Mouse (Mus musculus): ENCODE results near the gene C1ql4. TPM values are rescaled to one million over a fixed set of nuclear protein-coding genes. Genes with fewer than 3 reads are reported as not detected.

Gene C1ql4
- polyA plus RNA-seq, 1 experiment from 2014 or later = 0.41 TPM

GRCm38 (mm10) chr15:99097840-99098492 lies 10.3 kb upstream of the C1ql4 start:
- Histone ChIP-seq H3K27ac (replicated peaks in 1 of 2; ENCODE audit: control insufficient read depth in 1 of 2, insufficient read depth in 1 of 2, low read depth in 2 of 2, low read length in 2 of 2) (no peak overlapping the region), H3K4me2 (ENCODE audit: low read length) (peak overlapping the region; percentile 82), H3K9ac (ENCODE audit: low read length) (peak overlapping the region; percentile 66), H3K27me3 (ENCODE audit: control insufficient read depth, insufficient read depth, low read length) (peaks cover 57% of the 10 kb centered on the region), H3K4me3 (ENCODE audit: control insufficient read depth in 1 of 2, insufficient read depth in 1 of 2, low read depth in 1 of 2, low read length in 2 of 2) (peak overlapping the region; percentile 30 to 46), H3K4me1 (ENCODE audit: control insufficient read depth in 2 of 2, insufficient read depth in 2 of 2, low read length in 2 of 2) (peaks cover 13 to 37% of the 10 kb centered on the region in 2 experiments), H3K9me3 (ENCODE audit: control insufficient read depth, low read length) (no peaks in the 10 kb centered on the region), H3K36me3 (ENCODE audit: control insufficient read depth, insufficient read depth, low read length) (no peaks in the 10 kb centered on the region)
- WGBS = under 1% methylated on average over 39 of the region's 39 CpGs
- ATAC-seq (ENCODE audit: insufficient number of reproducible peaks, insufficient read depth, low FRiP score, low read depth) = no peak

DNA sequence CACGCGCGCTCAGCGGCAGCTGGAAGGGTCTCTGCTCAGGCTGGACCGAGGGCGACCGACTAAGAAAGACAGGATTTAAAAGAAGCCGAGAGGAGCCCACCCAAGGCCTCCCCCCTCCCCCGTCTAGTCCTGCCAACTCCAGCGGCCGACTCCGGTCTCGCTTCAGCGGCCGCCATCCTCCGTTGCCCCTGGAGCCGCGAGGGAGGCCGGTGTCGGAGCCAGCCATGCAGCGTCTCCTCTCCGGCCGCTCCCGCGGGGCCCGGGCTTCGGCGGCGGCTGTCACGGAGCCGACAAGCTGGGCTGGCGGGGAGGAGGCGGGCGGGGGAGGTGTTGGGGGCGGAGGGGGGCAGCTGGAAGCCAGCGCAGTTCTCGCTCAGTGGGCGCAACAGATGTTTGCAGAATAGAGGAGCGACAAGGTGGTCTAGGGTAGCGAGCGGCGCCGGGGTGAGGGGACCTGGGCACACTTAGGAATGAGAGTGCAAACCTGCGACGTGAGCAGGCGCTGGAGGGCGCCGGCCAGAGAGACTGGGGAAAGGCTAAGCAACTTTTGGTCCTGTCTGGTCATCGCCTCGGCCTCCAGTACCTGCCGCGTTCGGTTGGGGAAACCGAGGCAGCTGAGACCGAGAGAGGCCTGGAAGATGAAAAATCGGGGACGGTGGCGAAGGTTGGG lies 9.3 kb upstream of the C1ql4 start:
- WGBS = under 1% methylated on average over 49 of the region's 58 CpGs
- Histone ChIP-seq H3K9ac (ENCODE audit: low read length) (peak overlapping the region; percentile 55), H3K4me1 (ENCODE audit: control insufficient read depth in 2 of 2, insufficient read depth in 2 of 2, low read length in 2 of 2) (peaks cover 13 to 37% of the 10 kb centered on the region in 2 experiments), H3K9me3 (ENCODE audit: control insufficient read depth, low read length) (no peaks in the 10 kb centered on the region), H3K36me3 (ENCODE audit: control insufficient read depth, insufficient read depth, low read length) (no peaks in the 10 kb centered on the region), H3K4me2 (ENCODE audit: low read length) (peak overlapping the region; percentile 82), H3K27me3 (ENCODE audit: control insufficient read depth, insufficient read depth, low read length) (peaks cover 67% of the 10 kb centered on the region), H3K4me3 (ENCODE audit: control insufficient read depth in 1 of 2, insufficient read depth in 1 of 2, low read depth in 1 of 2, low read length in 2 of 2) (peak overlapping the region; percentile 33 to 46), H3K27ac (replicated peaks in 1 of 2; ENCODE audit: control insufficient read depth in 1 of 2, insufficient read depth in 1 of 2, low read depth in 2 of 2, low read length in 2 of 2) (no peak overlapping the region)
- no peak for ATAC-seq (ENCODE audit: insufficient number of reproducible peaks, insufficient read depth, low FRiP score, low read depth)

GRCm38 (mm10) chr15:99096061-99096793 lies 8.6 kb upstream of the C1ql4 start:
- H3K9me3 ChIP-seq (ENCODE audit: control insufficient read depth, low read length) = no peaks in the 10 kb centered on the region
- H3K4me2 ChIP-seq (ENCODE audit: low read length) = peak overlapping the region; percentile 82
- H3K36me3 ChIP-seq (ENCODE audit: control insufficient read depth, insufficient read depth, low read length) = no peaks in the 10 kb centered on the region
- peak overlapping the region; percentile 55; the same call in 1 of the 2 replicates for H3K9ac ChIP-seq (ENCODE audit: low read length)
- H3K27me3 ChIP-seq (ENCODE audit: control insufficient read depth, insufficient read depth, low read length) = peaks cover 75% of the 10 kb centered on the region
- H3K4me3 ChIP-seq (ENCODE audit: control insufficient read depth in 1 of 2, insufficient read depth in 1 of 2, low read depth in 1 of 2, low read length in 2 of 2) = peak overlapping the region; percentile 33 to 46
- no peak for ATAC-seq (ENCODE audit: insufficient number of reproducible peaks, insufficient read depth, low FRiP score, low read depth)
- peaks cover 13 to 37% of the 10 kb centered on the region in 2 experiments for H3K4me1 ChIP-seq (ENCODE audit: control insufficient read depth in 2 of 2, insufficient read depth in 2 of 2, low read length in 2 of 2)
- H3K27ac ChIP-seq (replicated peaks in 1 of 2; ENCODE audit: control insufficient read depth in 1 of 2, insufficient read depth in 1 of 2, low read depth in 2 of 2, low read length in 2 of 2) = no peak overlapping the region
- WGBS = 6% methylated on average over 24 of the region's 24 CpGs

GRCm38 (mm10) chr15:99095356-99095755 lies 7.7 kb upstream of the C1ql4 start:
- Histone ChIP-seq H3K4me2 (ENCODE audit: low read length) (no peak overlapping the region), H3K4me1 (ENCODE audit: control insufficient read depth in 2 of 2, insufficient read depth in 2 of 2, low read length in 2 of 2) (peaks cover 13 to 37% of the 10 kb centered on the region in 2 experiments), H3K36me3 (ENCODE audit: control insufficient read depth, insufficient read depth, low read length) (no peaks in the 10 kb centered on the region), H3K27ac (replicated peaks in 1 of 2; ENCODE audit: control insufficient read depth in 1 of 2, insufficient read depth in 1 of 2, low read depth in 2 of 2, low read length in 2 of 2) (no peak overlapping the region), H3K27me3 (ENCODE audit: control insufficient read depth, insufficient read depth, low read length) (peaks cover 83% of the 10 kb centered on the region), H3K9ac (ENCODE audit: low read length) (no peak overlapping the region), H3K9me3 (ENCODE audit: control insufficient read depth, low read length) (no peaks in the 10 kb centered on the region), H3K4me3 (ENCODE audit: control insufficient read depth in 1 of 2, insufficient read depth in 1 of 2, low read depth in 1 of 2, low read length in 2 of 2) (no peak overlapping the region)
- 11% methylated on average over 6 of the region's 6 CpGs for WGBS
- no peak for ATAC-seq (ENCODE audit: insufficient number of reproducible peaks, insufficient read depth, low FRiP score, low read depth)

GRCm38 (mm10) chr15:99094631-99095270 lies 7.1 kb upstream of the C1ql4 start:
- H3K4me1 ChIP-seq (ENCODE audit: control insufficient read depth in 2 of 2, insufficient read depth in 2 of 2, low read length in 2 of 2) = peaks cover 13 to 37% of the 10 kb centered on the region in 2 experiments
- H3K9ac ChIP-seq (ENCODE audit: low read length) = no peak overlapping the region
- no peak for ATAC-seq (ENCODE audit: insufficient number of reproducible peaks, insufficient read depth, low FRiP score, low read depth)
- no peaks in the 10 kb centered on the region for H3K36me3 ChIP-seq (ENCODE audit: control insufficient read depth, insufficient read depth, low read length)
- H3K4me3 ChIP-seq (ENCODE audit: control insufficient read depth in 1 of 2, insufficient read depth in 1 of 2, low read depth in 1 of 2, low read length in 2 of 2) = no peak overlapping the region; a peak in 1 of 4 replicates
- H3K9me3 ChIP-seq (ENCODE audit: control insufficient read depth, low read length) = no peaks in the 10 kb centered on the region
- peak overlapping the region; percentile 35 for H3K4me2 ChIP-seq (ENCODE audit: low read length)
- peaks cover 89% of the 10 kb centered on the region for H3K27me3 ChIP-seq (ENCODE audit: control insufficient read depth, insufficient read depth, low read length)
- WGBS = 4% methylated on average over 27 of the region's 27 CpGs
- no peak overlapping the region for H3K27ac ChIP-seq (replicated peaks in 1 of 2; ENCODE audit: control insufficient read depth in 1 of 2, insufficient read depth in 1 of 2, low read depth in 2 of 2, low read length in 2 of 2)

DNA sequence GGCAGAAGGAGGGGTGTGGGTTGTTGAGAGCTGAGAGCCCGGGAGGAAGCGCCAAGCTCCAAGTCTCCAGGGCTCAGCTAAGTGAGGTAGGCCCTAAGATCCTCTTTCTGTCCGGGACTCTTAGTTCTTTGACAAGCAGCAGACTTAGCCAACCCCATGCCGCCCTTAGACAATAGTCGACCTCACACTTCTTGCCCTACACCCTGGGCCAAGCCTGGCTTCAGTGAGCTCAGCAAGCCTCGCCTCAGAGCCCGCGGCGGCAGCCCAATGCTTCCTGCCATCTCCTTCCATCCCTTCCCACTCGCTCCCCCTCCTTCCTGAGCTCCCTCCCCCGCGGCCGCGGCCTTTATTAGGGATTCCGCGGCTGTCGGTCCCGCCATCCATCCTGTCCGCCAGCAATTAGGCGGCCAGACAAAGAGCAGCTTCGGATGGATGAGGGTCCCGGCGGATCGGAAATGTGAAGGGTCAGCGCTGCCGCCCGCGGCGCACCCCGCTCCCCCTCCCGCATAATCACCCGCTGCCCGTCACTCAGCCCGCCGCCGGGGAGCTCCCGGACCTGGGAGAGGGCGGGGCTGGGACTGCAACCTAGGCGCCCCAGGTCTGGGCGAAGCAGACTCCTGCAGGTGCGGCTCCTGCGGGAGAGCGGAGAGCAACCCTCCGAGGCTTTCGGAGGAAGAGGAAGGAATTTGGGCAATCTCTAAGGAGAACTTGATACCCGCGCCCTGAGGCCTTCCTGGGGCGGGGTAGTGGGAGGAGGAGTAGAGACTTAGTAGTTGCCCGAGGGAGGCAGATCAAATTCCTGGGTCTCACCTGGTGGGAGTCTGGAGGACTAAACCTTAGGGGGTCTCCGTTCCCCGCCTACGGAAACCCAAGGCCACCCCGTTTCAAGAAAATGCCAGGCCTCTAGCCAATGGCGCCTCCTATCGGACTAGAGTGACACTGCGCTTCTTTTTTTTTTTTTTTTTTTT lies 6.0 kb upstream of the C1ql4 start:
- 0 out of 2 replicates have a peak, but pooled peaks have one; percentile 18 for ATAC-seq (ENCODE audit: insufficient number of reproducible peaks, insufficient read depth, low FRiP score, low read depth)

More for the DNA sequence above, 6.0 kb upstream of the C1ql4 start:
- Histone ChIP-seq H3K27ac (replicated peaks in 1 of 2; ENCODE audit: control insufficient read depth in 1 of 2, insufficient read depth in 1 of 2, low read depth in 2 of 2, low read length in 2 of 2) (no peak overlapping the region), H3K4me2 (ENCODE audit: low read length) (peak overlapping the region; percentile 91), H3K9me3 (ENCODE audit: control insufficient read depth, low read length) (no peaks in the 10 kb centered on the region), H3K4me3 (ENCODE audit: control insufficient read depth in 1 of 2, insufficient read depth in 1 of 2, low read depth in 1 of 2, low read length in 2 of 2) (peak overlapping the region; percentile 40 to 48), H3K9ac (ENCODE audit: low read length) (peak overlapping the region; percentile 62), H3K4me1 (ENCODE audit: control insufficient read depth in 2 of 2, insufficient read depth in 2 of 2, low read length in 2 of 2) (peaks cover 11 to 35% of the 10 kb centered on the region in 2 experiments), H3K36me3 (ENCODE audit: control insufficient read depth, insufficient read depth, low read length) (no peaks in the 10 kb centered on the region), H3K27me3 (ENCODE audit: control insufficient read depth, insufficient read depth, low read length) (peaks cover 96% of the 10 kb centered on the region)
- 2% methylated on average over 56 of the region's 56 CpGs for WGBS

All from heart, embryonic 14.5 days (tissue).